Mouse (Mus musculus) E14TG2a.4 (cell line): Measurements from ENCODE around the gene Abcc2.

Source experiments
- CTCF ChIP-seq: conservative IDR thresholded peaks from 2 replicates; pipeline ENCODE4 v1.5.1; 2014; ENCODE audit warnings: low read length
- NANOG ChIP-seq: IDR thresholded peaks from 2 replicates; pipeline ENCODE4 v1.6.1; 2014; ENCODE audit warnings: borderline replicate concordance, low read length, mixed read lengths
- POU5F1 ChIP-seq: IDR thresholded peaks from 2 replicates; pipeline ENCODE4 v1.6.1; 2014; ENCODE audit warnings: low read length, borderline replicate concordance

DNA sequence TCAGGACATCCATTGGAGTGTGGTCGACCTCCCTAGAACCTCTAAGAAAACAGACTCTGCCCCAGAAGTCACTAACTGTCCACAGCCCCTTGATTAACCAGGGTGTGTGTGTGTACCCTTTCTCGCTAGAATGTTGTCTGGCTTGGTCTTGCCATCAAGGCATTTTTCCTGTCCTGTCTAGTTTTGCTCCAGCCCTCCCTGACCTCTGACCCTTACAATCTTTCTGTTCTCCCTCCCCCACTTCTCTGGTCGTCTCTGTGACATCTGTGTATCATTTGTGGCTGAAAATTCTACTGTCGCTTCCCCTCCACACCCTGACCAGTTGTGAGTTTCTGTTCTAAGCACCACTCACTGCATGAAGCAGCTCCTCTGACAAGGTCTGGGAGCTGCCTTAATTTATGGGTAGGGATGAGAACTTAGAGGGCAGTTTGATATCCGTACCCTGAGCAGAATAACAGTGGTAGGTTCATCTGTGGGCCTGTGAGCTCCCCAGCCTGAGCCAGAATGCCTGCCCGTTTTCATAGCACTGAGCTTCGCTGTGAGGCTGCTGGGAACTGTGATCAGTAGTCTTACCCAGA, 63.4 kb downstream of the Abcc2 start:
- TF ChIP-seq CTCF (no peak), POU5F1 (no peak), NANOG (no peak)
